In genomic region chr9:107566855-107567254, GRCm38 (mm10) we compare ENCODE assay signal across 8 mouse cellular contexts. TPM values are rescaled to one million over a fixed set of nuclear protein-coding genes. Genes with fewer than 3 reads are reported as not detected.
DNase-seq lines count a peak whose midpoint lies in the region; ATAC-seq lines count a peak whose summit lies in the region.

No protein-coding gene starts in this region.

- DNase-seq in adrenal gland, adult (ENCODE audit: inconsistent age in 2 of 2, low spot score in 1 of 2): peak; percentile 66 to 76
- DNase-seq in adrenal gland, postnatal 25 days: no peak
- DNase-seq in kidney, adult 11 months: peak; percentile 83
- DNase-seq in lung, adult 18-20 months: peak; percentile 82 to 84
- no peak for DNase-seq in frontal cortex, postnatal 14 days (ENCODE audit: low spot score in 2 of 2)
- no peak for DNase-seq in spleen, postnatal 36 days (ENCODE audit: low spot score in 2 of 2)
- DNase-seq in frontal cortex, postnatal 36 days (ENCODE audit: low spot score in 2 of 2): no peak

- peak overlapping the region; percentile 64; the same call in 1 of the 2 replicates for H3K27ac ChIP-seq in embryonic facial prominence, embryonic 12.5 days

- no peak for ATAC-seq in embryonic facial prominence, embryonic 12.5 days (ENCODE audit: insufficient number of reproducible peaks, insufficient read depth, low FRiP score, low TSS enrichment)

- H3K9ac ChIP-seq in embryonic facial prominence, embryonic 12.5 days: no peak overlapping the region

- H3K9me3 ChIP-seq in embryonic facial prominence, embryonic 12.5 days: no peaks in the 10 kb centered on the region

- peaks cover 33% of the 10 kb centered on the region for H3K36me3 ChIP-seq in embryonic facial prominence, embryonic 12.5 days

- H3K4me1 ChIP-seq in embryonic facial prominence, embryonic 12.5 days: peaks cover 47% of the 10 kb centered on the region

- 0 out of 2 replicates have a peak overlapping the region, but pooled peaks have one; percentile 86 for H3K4me2 ChIP-seq in embryonic facial prominence, embryonic 12.5 days (replicated peaks)

- no peak overlapping the region for H3K4me3 ChIP-seq in embryonic facial prominence, embryonic 12.5 days

- H3K27me3 ChIP-seq in embryonic facial prominence, embryonic 12.5 days: no peaks in the 10 kb centered on the region

- whole genome bisulfite sequencing in embryonic facial prominence, embryonic 12.5 days: 57% methylated on average over 3 of the region's 3 CpGs

RNA-seq across cellular contexts. Expression of gene Hyal2, which starts 0.9 kb away (rescaled TPM):
- total RNA-seq in adrenal gland, postnatal 25 days (2021): 31.1 and 36.1 TPM in 2 replicates
- polyA plus RNA-seq in embryonic facial prominence, embryonic 12.5 days (2016; fragmentation: Nextera tagmentation; extraction: Ambion mirVana): 132 and 134 TPM in 2 replicates

RNA-seq across cellular contexts. Expression of gene Tusc2, which starts 3.8 kb away (rescaled TPM):
- 48.2 and 48.4 TPM in 2 replicates for total RNA-seq in adrenal gland, postnatal 25 days (2021)
- polyA plus RNA-seq in embryonic facial prominence, embryonic 12.5 days (2016; fragmentation: Nextera tagmentation; extraction: Ambion mirVana): 54.1 and 54.8 TPM in 2 replicates

RNA-seq across cellular contexts. Expression of gene Hyal1, which starts 9.9 kb away (rescaled TPM):
- 10.9 and 11.6 TPM in 2 replicates for total RNA-seq in adrenal gland, postnatal 25 days (2021)
- 12.2 and 13.2 TPM in 2 replicates for polyA plus RNA-seq in embryonic facial prominence, embryonic 12.5 days (2016; fragmentation: Nextera tagmentation; extraction: Ambion mirVana)

RNA-seq across cellular contexts. Expression of gene Naa80, which starts 11.8 kb away (rescaled TPM):
- 21.2 and 21.4 TPM in 2 replicates for total RNA-seq in adrenal gland, postnatal 25 days (2021)
- 15.0 and 15.4 TPM in 2 replicates for polyA plus RNA-seq in embryonic facial prominence, embryonic 12.5 days (2016; fragmentation: Nextera tagmentation; extraction: Ambion mirVana)

RNA-seq across cellular contexts. Expression of gene Hyal3, which starts 13.8 kb away (rescaled TPM):
- total RNA-seq in adrenal gland, postnatal 25 days (2021): 2.0 and 2.8 TPM in 2 replicates
- 1.4 and 1.5 TPM in 2 replicates for polyA plus RNA-seq in embryonic facial prominence, embryonic 12.5 days (2016; fragmentation: Nextera tagmentation; extraction: Ambion mirVana)

Comparison
In these comparisons a context has a peak if more than half of its experiments do, and no peak if none do; other contexts are left out.
1. DNase-seq: peak in adrenal gland, adult (2 of 2), kidney, adult 11 months (single experiment) and lung, adult 18-20 months (2 of 2); none in adrenal gland, postnatal 25 days (single experiment), frontal cortex, postnatal 14 days (0 of 2), spleen, postnatal 36 days (0 of 2) and frontal cortex, postnatal 36 days (0 of 2).